Mouse (Mus musculus): ENCODE data around the gene Cdkn1c. TPM values are rescaled to one million over a fixed set of nuclear protein-coding genes. Genes with fewer than 3 reads are reported as not detected.

Gene Cdkn1c
- polyA plus RNA-seq, 1 experiment from 2014 or later: 329 TPM

- H3K36me3 ChIP-seq: no peaks in the 10 kb centered on the region
- H3K9me3 ChIP-seq (replicated peaks): no peaks in the 10 kb centered on the region
- WGBS: 2% methylated on average over 55 of the region's 55 CpGs
- H3K4me3 ChIP-seq: peak overlapping the region; percentile 54
- peaks cover 68% of the 10 kb centered on the region for H3K4me1 ChIP-seq
- DNase-seq (ENCODE audit: low spot score): peak; percentile 54
- H3K27me3 ChIP-seq (ENCODE audit: low read depth, poor library complexity, severe bottlenecking): peaks cover 98% of the 10 kb centered on the region
- peak overlapping the region; percentile 90 for H3K27ac ChIP-seq (replicated peaks)
Measured at GRCm38 (mm10) chr7:143444955-143445648, 15.7 kb downstream of the Cdkn1c start.

- Histone ChIP-seq H3K4me3 (peak overlapping the region; percentile 54), H3K27ac (replicated peaks) (peak overlapping the region; percentile 90), H3K4me1 (peaks cover 70% of the 10 kb centered on the region), H3K36me3 (no peaks in the 10 kb centered on the region), H3K27me3 (ENCODE audit: low read depth, poor library complexity, severe bottlenecking) (peaks cover 100% of the 10 kb centered on the region), H3K9me3 (replicated peaks) (no peaks in the 10 kb centered on the region)
- DNase-seq (ENCODE audit: low spot score): no peak
- WGBS: 22% methylated on average over 8 of the region's 8 CpGs
Measured at GRCm38 (mm10) chr7:143444580-143444954, 16.3 kb downstream of the Cdkn1c start.

GRCm38 (mm10) chr7:143438965-143439364, 21.9 kb downstream of the Cdkn1c start:
- H3K4me1 ChIP-seq: peaks cover 65% of the 10 kb centered on the region
- 71% methylated on average over 1 of the region's 1 CpGs for WGBS
- no peaks in the 10 kb centered on the region for H3K36me3 ChIP-seq
- H3K4me3 ChIP-seq: peak overlapping the region; percentile 61
- no peak for DNase-seq (ENCODE audit: low spot score)
- no peaks in the 10 kb centered on the region for H3K9me3 ChIP-seq (replicated peaks)
- peaks cover 97% of the 10 kb centered on the region for H3K27me3 ChIP-seq (ENCODE audit: low read depth, poor library complexity, severe bottlenecking)
- H3K27ac ChIP-seq (replicated peaks): peak overlapping the region; percentile 96; the same call in 1 of the 2 replicates

GRCm38 (mm10) chr7:143437894-143438581, 22.8 kb downstream of the Cdkn1c start:
- Histone ChIP-seq H3K36me3 (no peaks in the 10 kb centered on the region), H3K9me3 (replicated peaks) (no peaks in the 10 kb centered on the region), H3K4me3 (peak overlapping the region; percentile 61), H3K4me1 (peaks cover 64% of the 10 kb centered on the region), H3K27ac (replicated peaks) (peak overlapping the region; percentile 96), H3K27me3 (ENCODE audit: low read depth, poor library complexity, severe bottlenecking) (peaks cover 97% of the 10 kb centered on the region)
- DNase-seq (ENCODE audit: low spot score): peak; percentile 89
- WGBS: 2% methylated on average over 61 of the region's 63 CpGs

DNA sequence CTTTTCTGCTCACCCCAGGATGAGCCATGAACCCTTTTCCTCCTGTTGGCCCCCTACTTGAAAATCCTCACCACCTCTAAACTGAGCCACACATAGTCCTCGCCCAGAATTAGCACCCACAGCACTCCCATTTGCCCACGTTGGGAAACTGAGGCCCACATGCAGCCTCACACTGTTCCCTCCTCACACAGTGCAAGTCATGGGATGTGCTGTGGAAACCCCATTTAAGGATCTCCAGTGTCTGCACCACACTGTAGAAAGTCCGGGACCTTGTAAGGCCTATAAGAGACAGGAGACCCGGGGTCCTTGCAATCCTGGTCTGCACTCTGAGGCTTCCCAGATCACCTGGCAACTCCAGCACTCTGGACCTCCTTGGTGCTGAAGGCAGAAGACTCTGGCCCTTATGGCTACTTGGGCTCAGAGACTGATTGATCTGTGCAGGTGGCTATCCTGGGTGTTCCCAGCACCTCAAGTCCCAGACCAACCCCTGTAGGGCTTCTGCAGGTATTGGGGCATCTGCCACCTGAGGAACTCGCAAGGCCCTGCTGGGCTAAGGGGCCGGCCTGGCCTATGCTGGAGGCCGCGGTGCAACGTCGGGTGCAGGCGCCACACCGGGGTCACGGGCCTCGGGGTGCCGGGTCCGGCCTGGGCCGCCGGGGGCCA, 23.5 kb downstream of the Cdkn1c start:
- no peaks in the 10 kb centered on the region for H3K9me3 ChIP-seq (replicated peaks)
- H3K36me3 ChIP-seq: no peaks in the 10 kb centered on the region
- peak overlapping the region; percentile 61 for H3K4me3 ChIP-seq
- H3K27ac ChIP-seq (replicated peaks): peak overlapping the region; percentile 96
- H3K4me1 ChIP-seq: peaks cover 63% of the 10 kb centered on the region
- H3K27me3 ChIP-seq (ENCODE audit: low read depth, poor library complexity, severe bottlenecking): peaks cover 97% of the 10 kb centered on the region
- no peak for DNase-seq (ENCODE audit: low spot score)
- 12% methylated on average over 18 of the region's 18 CpGs for WGBS

- no peak overlapping the region for H3K4me3 ChIP-seq
- 73% methylated on average over 7 of the region's 7 CpGs for WGBS
- peaks cover 90% of the 10 kb centered on the region for H3K27me3 ChIP-seq (ENCODE audit: low read depth, poor library complexity, severe bottlenecking)
- no peak for DNase-seq (ENCODE audit: low spot score)
- peak overlapping the region; percentile 9 for H3K27ac ChIP-seq (replicated peaks)
- H3K9me3 ChIP-seq (replicated peaks): no peaks in the 10 kb centered on the region
- no peaks in the 10 kb centered on the region for H3K36me3 ChIP-seq
- peaks cover 64% of the 10 kb centered on the region for H3K4me1 ChIP-seq
Measured at GRCm38 (mm10) chr7:143433331-143433730, 27.5 kb downstream of the Cdkn1c start.

DNA sequence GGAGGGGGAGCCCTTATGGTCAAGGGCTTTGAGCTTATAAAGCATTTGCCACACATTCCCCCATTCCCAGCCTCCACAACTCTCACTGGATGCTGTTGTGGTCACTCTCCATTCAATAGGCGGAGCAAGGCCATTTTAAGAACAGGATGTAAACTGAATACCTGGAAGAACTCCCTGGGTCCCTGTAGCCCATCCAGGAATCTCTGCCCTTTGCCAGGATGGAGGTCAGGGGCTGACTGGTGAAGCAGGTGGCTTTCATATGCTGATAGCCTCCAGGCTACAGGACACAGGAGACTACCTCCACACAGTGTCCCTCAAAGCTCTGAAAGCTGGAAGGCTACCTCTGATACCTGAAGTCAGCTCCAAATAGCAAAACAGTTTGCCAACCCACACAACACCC, 28.2 kb downstream of the Cdkn1c start:
- WGBS: 71% methylated on average over 1 of the region's 1 CpGs
- peaks cover 90% of the 10 kb centered on the region for H3K27me3 ChIP-seq (ENCODE audit: low read depth, poor library complexity, severe bottlenecking)

GRCm38 (mm10) chr7:143428814-143429499, 31.9 kb downstream of the Cdkn1c start:
- peak overlapping the region; percentile 34 for H3K4me3 ChIP-seq
- DNase-seq (ENCODE audit: low spot score): peak; percentile 50
- H3K27ac ChIP-seq (replicated peaks): peak overlapping the region; percentile 89
- H3K9me3 ChIP-seq (replicated peaks): no peaks in the 10 kb centered on the region
- WGBS: 30% methylated on average over 2 of the region's 2 CpGs
- peaks cover 90% of the 10 kb centered on the region for H3K27me3 ChIP-seq (ENCODE audit: low read depth, poor library complexity, severe bottlenecking)
- H3K4me1 ChIP-seq: peaks cover 63% of the 10 kb centered on the region
- H3K36me3 ChIP-seq: no peaks in the 10 kb centered on the region

More for the DNA sequence above, 28.2 kb downstream of the Cdkn1c start:
- Histone ChIP-seq H3K9me3 (replicated peaks) (no peaks in the 10 kb centered on the region), H3K36me3 (no peaks in the 10 kb centered on the region), H3K27ac (replicated peaks) (peak overlapping the region; percentile 9; the same call in 1 of the 2 replicates), H3K4me1 (peaks cover 64% of the 10 kb centered on the region), H3K4me3 (no peak overlapping the region)
- no peak for DNase-seq (ENCODE audit: low spot score)

GRCm38 (mm10) chr7:143428142-143428813, 32.6 kb downstream of the Cdkn1c start:
- Histone ChIP-seq H3K36me3 (no peaks in the 10 kb centered on the region), H3K9me3 (replicated peaks) (no peaks in the 10 kb centered on the region), H3K27me3 (ENCODE audit: low read depth, poor library complexity, severe bottlenecking) (peaks cover 90% of the 10 kb centered on the region), H3K4me1 (peaks cover 57% of the 10 kb centered on the region), H3K27ac (replicated peaks) (peak overlapping the region; percentile 89), H3K4me3 (peak overlapping the region; percentile 34)
- WGBS: 40% methylated on average over 23 of the region's 23 CpGs
- peak; percentile 91 for DNase-seq (ENCODE audit: low spot score)

- Histone ChIP-seq H3K27me3 (ENCODE audit: low read depth, poor library complexity, severe bottlenecking) (peaks cover 47% of the 10 kb centered on the region), H3K36me3 (no peaks in the 10 kb centered on the region), H3K9me3 (replicated peaks) (no peaks in the 10 kb centered on the region), H3K4me3 (no peak overlapping the region), H3K27ac (replicated peaks) (no peak overlapping the region), H3K4me1 (peaks cover 34% of the 10 kb centered on the region)
- DNase-seq (ENCODE audit: low spot score): no peak
- WGBS: 83% methylated on average over 4 of the region's 4 CpGs
Measured at GRCm38 (mm10) chr7:143419585-143420160, 41.2 kb downstream of the Cdkn1c start.

DNA sequence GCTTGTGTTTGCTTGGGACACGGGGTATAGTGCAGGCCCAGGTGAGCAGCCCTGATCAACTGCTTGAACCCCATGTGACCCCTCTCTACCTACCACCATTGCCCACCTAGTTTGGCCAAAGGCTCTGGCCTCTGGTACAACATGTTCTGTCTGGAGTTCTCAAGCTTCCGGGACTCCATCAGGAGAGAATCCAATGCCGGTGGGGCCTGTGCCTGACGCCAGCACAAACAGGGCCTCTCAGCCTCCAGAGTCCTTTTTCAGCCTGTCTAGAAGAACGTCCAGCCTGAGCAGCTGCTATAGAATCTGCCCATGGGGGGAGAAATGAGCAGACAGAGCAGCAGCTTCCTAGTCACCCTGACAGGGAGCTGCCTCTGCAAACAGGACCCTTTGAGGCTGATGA, 43.0 kb downstream of the Cdkn1c start:
- no peak for DNase-seq (ENCODE audit: low spot score)
- H3K4me1 ChIP-seq: peaks cover 29% of the 10 kb centered on the region
- H3K27ac ChIP-seq (replicated peaks): peak overlapping the region; percentile 72
- no peaks in the 10 kb centered on the region for H3K36me3 ChIP-seq
- 73% methylated on average over 5 of the region's 5 CpGs for WGBS
- H3K4me3 ChIP-seq: no peak overlapping the region
- peaks cover 30% of the 10 kb centered on the region for H3K27me3 ChIP-seq (ENCODE audit: low read depth, poor library complexity, severe bottlenecking)
- H3K9me3 ChIP-seq (replicated peaks): no peaks in the 10 kb centered on the region

DNA sequence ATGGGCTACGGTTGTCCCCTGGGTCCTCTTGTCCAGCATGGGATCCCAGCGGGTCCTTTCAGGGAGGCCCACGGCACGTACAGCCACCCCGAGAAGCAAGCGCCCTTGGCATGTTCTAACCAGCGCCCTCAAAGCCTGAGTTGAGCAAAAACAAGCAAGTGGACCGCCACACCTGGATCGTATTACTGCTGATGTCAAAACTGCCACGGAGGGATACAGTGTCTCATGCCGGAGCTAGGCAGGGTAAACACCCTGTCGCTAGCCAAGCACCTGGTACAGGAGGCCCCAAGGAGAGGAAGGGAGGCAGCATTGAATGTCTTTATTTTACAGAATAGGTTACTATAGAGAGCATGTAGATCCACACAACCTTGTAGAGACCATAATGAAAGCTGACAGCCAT, 44.4 kb downstream of the Cdkn1c start:
- WGBS: 85% methylated on average over 12 of the region's 12 CpGs
- no peak for DNase-seq (ENCODE audit: low spot score)
- H3K4me1 ChIP-seq: peaks cover 29% of the 10 kb centered on the region
- 0 out of 2 replicates have a peak overlapping the region, but pooled peaks have one; percentile 13 for H3K27ac ChIP-seq (replicated peaks)
- no peaks in the 10 kb centered on the region for H3K36me3 ChIP-seq
- no peaks in the 10 kb centered on the region for H3K9me3 ChIP-seq (replicated peaks)
- H3K27me3 ChIP-seq (ENCODE audit: low read depth, poor library complexity, severe bottlenecking): peaks cover 19% of the 10 kb centered on the region
- no peak overlapping the region for H3K4me3 ChIP-seq
